Mouse (Mus musculus): ENCODE measurements at regions not wholly inside any gene's neighbourhood (a gene's known extent, or its start where the extent isn't known, plus 50 kb on each side); places are given as distances from the start of the nearest gene placed in this dataset.
"Not testable (repeated sequence)": the region's sequence is repeated elsewhere in the genome, so short reads cannot be mapped to it uniquely, and the experiment has no call there.

GRCm38 (mm10) chr11:22420003-22420723 is 78.1 kb upstream of the Ehbp1 start:
- no peak for DNase-seq (ENCODE audit: low spot score in 2 of 2)

- no peak for DNase-seq (ENCODE audit: low spot score in 2 of 2)
These were observed 79.7 kb upstream of the Ehbp1 start for GRCm38 (mm10) chr11:22421762-22422161.

- peak; percentile 9 to 16 for DNase-seq (ENCODE audit: low spot score in 2 of 2)
These were observed 74.6 kb upstream of the Tmem17 start for GRCm38 (mm10) chr11:22437140-22437850.

GRCm38 (mm10) chr11:22437851-22438215 is 74.1 kb upstream of the Tmem17 start:
- DNase-seq (ENCODE audit: low spot score in 2 of 2) = no peak

GRCm38 (mm10) chr11:22438441-22439066 is 73.3 kb upstream of the Tmem17 start:
- DNase-seq (ENCODE audit: low spot score in 2 of 2) = no peak

GRCm38 (mm10) chr11:22440521-22440920 is 71.4 kb upstream of the Tmem17 start:
- no peak for DNase-seq (ENCODE audit: low spot score in 2 of 2)

- DNase-seq (ENCODE audit: low spot score in 2 of 2) = no peak
These were observed 58.7 kb upstream of the Tmem17 start for GRCm38 (mm10) chr11:22453161-22453560.

GRCm38 (mm10) chr11:22456286-22456685 is 55.6 kb upstream of the Tmem17 start:
- DNase-seq (ENCODE audit: low spot score in 2 of 2) = no peak

GRCm38 (mm10) chr11:22457220-22457619 is 54.7 kb upstream of the Tmem17 start:
- no peak for DNase-seq (ENCODE audit: low spot score in 2 of 2)

GRCm38 (mm10) chr11:22458951-22459703 is 52.8 kb upstream of the Tmem17 start:
- DNase-seq (ENCODE audit: low spot score in 2 of 2) = no peak

- DNase-seq (ENCODE audit: low spot score in 2 of 2) = not testable (repeated sequence)
These were observed 50.7 kb upstream of the Tmem17 start for GRCm38 (mm10) chr11:22461019-22461735.

Measured in frontal cortex, postnatal 14 days (tissue).